Mouse (Mus musculus): ENCODE data around the gene Smlr1. TPM values are rescaled to one million over a fixed set of nuclear protein-coding genes. Genes with fewer than 3 reads are reported as not detected.

Gene Smlr1
- polyA plus RNA-seq, 1 experiment = 0.05 TPM

GRCm38 (mm10) chr10:25526622-25527021 lies 9.4 kb downstream of the Smlr1 start:
- Histone ChIP-seq H3K27me3 (ENCODE audit: control insufficient read depth, insufficient read depth, insufficient read length) (no peaks in the 10 kb centered on the region), H3K36me3 (ENCODE audit: control insufficient read depth, insufficient read depth) (peaks cover 14% of the 10 kb centered on the region), H3K79me2 (ENCODE audit: control insufficient read depth, insufficient read depth) (no peaks in the 10 kb centered on the region), H3K4me3 (no peak overlapping the region), H3ac (ENCODE audit: control insufficient read depth, insufficient read length) (no peak overlapping the region), H3K4me2 (ENCODE audit: low read depth) (peak overlapping the region; percentile 75)
- peak; percentile 14 for TF ChIP-seq TCF12 (IDR thresholded peaks at IDR 0.05; ENCODE audit: insufficient read depth, poor library complexity, severe bottlenecking)
- peak in 2 of 3 experiments; percentile 26 to 46 for TF ChIP-seq MYOD1 (IDR thresholded peaks at IDR 0.05; ENCODE audit: control insufficient read depth in 1 of 3, insufficient read length in 2 of 3, low read depth in 2 of 3)
- peak in 1 of 3 experiments; percentile 51 for TF ChIP-seq MYOG (IDR thresholded peaks at IDR 0.05; ENCODE audit: control insufficient read depth in 1 of 3, insufficient read depth in 1 of 3, insufficient read length in 2 of 3, low read depth in 2 of 3)
- no peak for TF ChIP-seq CEBPB (IDR thresholded peaks at IDR 0.05; ENCODE audit: insufficient read depth, poor library complexity, severe bottlenecking)
- TF ChIP-seq E2F4 (IDR thresholded peaks at IDR 0.05; ENCODE audit: insufficient read depth) = no peak

GRCm38 (mm10) chr10:25526156-25526555 lies 9.9 kb downstream of the Smlr1 start:
- Histone ChIP-seq H3K4me2 (ENCODE audit: low read depth) (peak overlapping the region; percentile 75), H3K4me3 (no peak overlapping the region), H3ac (ENCODE audit: control insufficient read depth, insufficient read length) (no peak overlapping the region), H3K36me3 (ENCODE audit: control insufficient read depth, insufficient read depth) (peaks cover 14% of the 10 kb centered on the region), H3K79me2 (ENCODE audit: control insufficient read depth, insufficient read depth) (no peaks in the 10 kb centered on the region), H3K27me3 (ENCODE audit: control insufficient read depth, insufficient read depth, insufficient read length) (no peaks in the 10 kb centered on the region)
- no peak for TF ChIP-seq CEBPB (IDR thresholded peaks at IDR 0.05; ENCODE audit: insufficient read depth, poor library complexity, severe bottlenecking)
- TF ChIP-seq USF1 (IDR thresholded peaks at IDR 0.05; ENCODE audit: low read depth) = no peak
- no peak for TF ChIP-seq TCF12 (IDR thresholded peaks at IDR 0.05; ENCODE audit: insufficient read depth, poor library complexity, severe bottlenecking)
- no peak for TF ChIP-seq MYOD1 (IDR thresholded peaks at IDR 0.05; ENCODE audit: control insufficient read depth in 1 of 3, insufficient read length in 2 of 3, low read depth in 2 of 3)
- TF ChIP-seq E2F4 (IDR thresholded peaks at IDR 0.05; ENCODE audit: insufficient read depth) = no peak
- no peak for TF ChIP-seq MAX (IDR thresholded peaks at IDR 0.05; ENCODE audit: low read depth)

- Histone ChIP-seq H3K4me2 (ENCODE audit: low read depth) (no peak overlapping the region), H3K27me3 (ENCODE audit: control insufficient read depth, insufficient read depth, insufficient read length) (no peaks in the 10 kb centered on the region), H3K36me3 (ENCODE audit: control insufficient read depth, insufficient read depth) (peaks cover 14% of the 10 kb centered on the region), H3K79me2 (ENCODE audit: control insufficient read depth, insufficient read depth) (no peaks in the 10 kb centered on the region), H3ac (ENCODE audit: control insufficient read depth, insufficient read length) (no peak overlapping the region), H3K4me3 (no peak overlapping the region)
- no peak for TF ChIP-seq E2F4 (IDR thresholded peaks at IDR 0.05; ENCODE audit: insufficient read depth)
Observed at GRCm38 (mm10) chr10:25523727-25524126, 12.3 kb downstream of the Smlr1 start.

GRCm38 (mm10) chr10:25520428-25520827 lies 15.6 kb downstream of the Smlr1 start:
- peak overlapping the region; percentile 30 for H3K4me2 ChIP-seq (ENCODE audit: low read depth)
- TF ChIP-seq POLR2A (IDR thresholded peaks at IDR 0.05; ENCODE audit: insufficient read length, low read depth) = peak; percentile 35
- TF ChIP-seq CEBPB (IDR thresholded peaks at IDR 0.05; ENCODE audit: insufficient read depth, poor library complexity, severe bottlenecking) = no peak
- H3K4me3 ChIP-seq = no peak overlapping the region
- H3K36me3 ChIP-seq (ENCODE audit: control insufficient read depth, insufficient read depth) = peaks cover 23% of the 10 kb centered on the region
- no peak overlapping the region for H3ac ChIP-seq (ENCODE audit: control insufficient read depth, insufficient read length)
- H3K79me2 ChIP-seq (ENCODE audit: control insufficient read depth, insufficient read depth) = no peaks in the 10 kb centered on the region
- H3K27me3 ChIP-seq (ENCODE audit: control insufficient read depth, insufficient read depth, insufficient read length) = no peaks in the 10 kb centered on the region

- no peak overlapping the region for H3ac ChIP-seq (ENCODE audit: control insufficient read depth, insufficient read length)
- no peaks in the 10 kb centered on the region for H3K79me2 ChIP-seq (ENCODE audit: control insufficient read depth, insufficient read depth)
- H3K36me3 ChIP-seq (ENCODE audit: control insufficient read depth, insufficient read depth) = peaks cover 26% of the 10 kb centered on the region
- H3K4me2 ChIP-seq (ENCODE audit: low read depth) = peak overlapping the region; percentile 30
- no peaks in the 10 kb centered on the region for H3K27me3 ChIP-seq (ENCODE audit: control insufficient read depth, insufficient read depth, insufficient read length)
- TF ChIP-seq MAX (IDR thresholded peaks at IDR 0.05; ENCODE audit: low read depth) (no peak), E2F4 (IDR thresholded peaks at IDR 0.05; ENCODE audit: insufficient read depth) (no peak), MYOD1 (IDR thresholded peaks at IDR 0.05; ENCODE audit: control insufficient read depth in 1 of 3, insufficient read length in 2 of 3, low read depth in 2 of 3) (no peak), CEBPB (IDR thresholded peaks at IDR 0.05; ENCODE audit: insufficient read depth, poor library complexity, severe bottlenecking) (no peak), USF1 (IDR thresholded peaks at IDR 0.05; ENCODE audit: low read depth) (no peak), SRF (IDR thresholded peaks at IDR 0.05; ENCODE audit: control insufficient read depth, insufficient read length, low read depth) (no peak), TCF3 (IDR thresholded peaks at IDR 0.05; ENCODE audit: insufficient read length, low read depth) (no peak), MYOG (IDR thresholded peaks at IDR 0.05; ENCODE audit: control insufficient read depth in 1 of 3, insufficient read depth in 1 of 3, insufficient read length in 2 of 3, low read depth in 2 of 3) (no peak), REST (IDR thresholded peaks at IDR 0.05; ENCODE audit: insufficient read depth, insufficient read length) (no peak), TCF12 (IDR thresholded peaks at IDR 0.05; ENCODE audit: insufficient read depth, poor library complexity, severe bottlenecking) (no peak), POLR2AphosphoS2 (IDR thresholded peaks at IDR 0.05; ENCODE audit: insufficient read length, low read depth) (no peak), POLR2A (IDR thresholded peaks at IDR 0.05; ENCODE audit: insufficient read length, low read depth) (no peak)
- H3K4me3 ChIP-seq = no peak overlapping the region
Observed at GRCm38 (mm10) chr10:25519954-25520353, 16.1 kb downstream of the Smlr1 start.

GRCm38 (mm10) chr10:25513821-25514220 lies 22.2 kb downstream of the Smlr1 start:
- H3K4me3 ChIP-seq = no peak overlapping the region
- TF ChIP-seq E2F4 (IDR thresholded peaks at IDR 0.05; ENCODE audit: insufficient read depth) (no peak), POLR2A (IDR thresholded peaks at IDR 0.05; ENCODE audit: insufficient read length, low read depth) (no peak), MYOG (IDR thresholded peaks at IDR 0.05; ENCODE audit: control insufficient read depth in 1 of 3, insufficient read depth in 1 of 3, insufficient read length in 2 of 3, low read depth in 2 of 3) (no peak)
- H3K4me2 ChIP-seq (ENCODE audit: low read depth) = no peak overlapping the region
- no peaks in the 10 kb centered on the region for H3K27me3 ChIP-seq (ENCODE audit: control insufficient read depth, insufficient read depth, insufficient read length)
- no peaks in the 10 kb centered on the region for H3K79me2 ChIP-seq (ENCODE audit: control insufficient read depth, insufficient read depth)
- H3K36me3 ChIP-seq (ENCODE audit: control insufficient read depth, insufficient read depth) = peaks cover 31% of the 10 kb centered on the region
- no peak overlapping the region for H3ac ChIP-seq (ENCODE audit: control insufficient read depth, insufficient read length)
